Mouse (Mus musculus): ENCODE measurements around the gene Rap1gds1.

The Rap1gds1 gene

DNA sequence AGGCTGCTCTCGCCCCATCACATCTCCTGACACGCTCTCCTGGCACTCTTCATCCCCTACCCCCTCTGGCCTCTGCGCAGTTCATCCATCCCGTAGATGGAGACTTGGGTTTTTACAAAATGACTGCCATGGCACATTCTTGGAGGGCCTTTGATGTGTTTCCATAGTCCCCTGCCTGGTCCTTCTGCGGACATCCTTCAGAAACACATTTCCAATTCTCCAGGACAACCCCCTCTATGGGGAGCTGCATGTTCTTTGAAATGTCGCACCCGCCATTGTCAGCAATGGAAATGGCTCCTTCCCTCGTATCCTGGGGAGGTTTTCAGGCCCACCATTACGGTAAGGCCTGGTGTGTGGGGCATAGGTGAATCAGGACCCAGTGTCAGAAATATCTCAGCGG is 198.6 kb downstream of the Rap1gds1 start:
- no peak for DNase-seq

DNA sequence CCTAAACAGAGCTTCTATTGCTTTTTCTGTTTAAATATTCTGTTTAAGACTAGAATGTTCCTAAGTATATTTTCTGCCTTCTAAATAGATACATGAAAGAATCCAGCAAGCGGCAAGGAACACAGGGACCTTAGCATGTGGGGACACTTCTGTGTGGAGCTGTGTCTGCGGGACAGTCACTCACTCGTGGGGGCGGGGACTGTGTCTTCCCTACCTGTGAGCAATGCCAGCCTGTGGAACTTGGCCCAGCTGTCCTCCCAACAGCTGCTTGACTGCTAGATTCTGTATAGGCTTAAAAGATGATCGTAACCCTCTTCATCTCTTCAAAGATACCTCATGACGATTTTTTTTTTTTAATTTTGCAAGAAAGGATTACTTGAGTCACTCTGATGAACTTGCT is 199.1 kb downstream of the Rap1gds1 start:
- DNase-seq, result no peak
